Mouse (Mus musculus) right cerebral cortex, postnatal 36 days (tissue): ENCODE measurements around the gene Plxna2.

Experiments
- DNase-seq, 2 experiments: peaks; one replicate each; pipeline ENCODE4 v3.0.0; 2022; ENCODE audit warnings: low spot score in 2 of 2, mixed read lengths in 1 of 2

The Plxna2 gene

GRCm38 (mm10) chr1:194617918-194618317 lies at the start of gene Plxna2:
Plxna2 (plus strand) TSS chr1:194618218.
- no peak for DNase-seq

DNA sequence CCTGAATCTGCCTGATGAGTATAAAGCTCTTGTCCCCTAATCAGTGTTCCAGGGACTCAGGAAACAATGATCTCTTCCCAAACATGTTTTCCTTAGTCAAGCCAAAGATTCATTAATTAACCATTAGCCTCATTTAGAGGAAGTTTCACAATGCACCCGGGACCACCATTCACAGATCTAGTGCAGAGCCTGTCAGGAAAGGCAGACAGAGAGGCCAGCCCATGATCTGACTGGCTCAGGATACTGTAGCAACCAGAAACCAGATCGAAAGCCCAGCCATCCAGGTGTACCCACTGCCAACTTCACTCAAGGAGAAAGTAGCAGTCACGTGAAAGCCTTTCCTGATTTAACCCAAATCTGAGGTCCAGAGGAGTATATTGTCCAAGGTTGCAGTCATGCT lies 44.1 kb upstream of the Plxna2 start:
- DNase-seq = no peak

- DNase-seq = peak in 1 of 2 experiments; percentile 39
Measured at GRCm38 (mm10) chr1:194578270-194578669, 39.7 kb upstream of the Plxna2 start.

- no peak for DNase-seq
Measured at GRCm38 (mm10) chr1:194580539-194580938, 37.5 kb upstream of the Plxna2 start.

DNA sequence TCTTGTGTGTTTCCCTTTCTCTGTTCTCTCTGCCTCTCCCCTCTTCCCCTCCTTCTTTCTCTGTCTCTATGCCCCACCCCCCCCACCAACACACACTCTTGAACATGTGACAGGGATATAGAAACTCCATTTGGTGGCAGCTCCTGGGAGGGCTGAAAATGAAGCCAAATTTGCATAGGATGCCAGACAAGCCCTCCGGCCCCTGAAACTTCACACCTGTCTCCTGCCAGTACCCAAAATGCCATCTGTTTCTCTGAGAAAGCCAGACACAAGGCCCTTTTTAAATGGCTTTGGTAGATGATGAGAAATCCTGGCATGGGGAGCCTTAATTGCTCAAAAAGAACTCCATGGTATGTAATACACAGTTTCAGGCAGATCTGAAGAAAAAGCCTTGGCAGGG lies 31.3 kb upstream of the Plxna2 start:
- DNase-seq = peak in 1 of 2 experiments; percentile 8

- no peak for DNase-seq
Measured at GRCm38 (mm10) chr1:194587532-194587931, 30.5 kb upstream of the Plxna2 start.

- no peak for DNase-seq
Measured at GRCm38 (mm10) chr1:194587956-194588668, 29.9 kb upstream of the Plxna2 start.

- DNase-seq = peak in 1 of 2 experiments; percentile 7
Measured at GRCm38 (mm10) chr1:194588711-194589451, 29.1 kb upstream of the Plxna2 start.

DNA sequence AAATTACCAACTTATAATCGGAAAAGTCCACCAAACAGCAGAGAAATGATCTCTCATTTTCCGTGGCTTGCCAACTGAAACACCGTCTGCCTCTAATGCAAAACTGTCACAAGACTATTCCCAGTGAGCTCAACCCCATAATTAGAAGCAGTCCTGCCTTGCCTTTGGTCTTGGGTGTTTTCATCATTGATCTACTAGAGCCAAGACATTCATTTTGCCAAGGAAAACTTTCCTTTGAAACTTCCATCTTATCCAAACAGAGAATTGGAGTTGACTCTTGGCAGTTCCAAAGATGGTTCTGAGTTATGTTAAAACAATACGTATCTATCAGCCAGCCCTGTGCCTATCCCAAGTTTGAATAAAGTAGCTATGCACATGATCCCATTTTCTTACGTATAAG lies 24.9 kb upstream of the Plxna2 start:
- no peak for DNase-seq

DNA sequence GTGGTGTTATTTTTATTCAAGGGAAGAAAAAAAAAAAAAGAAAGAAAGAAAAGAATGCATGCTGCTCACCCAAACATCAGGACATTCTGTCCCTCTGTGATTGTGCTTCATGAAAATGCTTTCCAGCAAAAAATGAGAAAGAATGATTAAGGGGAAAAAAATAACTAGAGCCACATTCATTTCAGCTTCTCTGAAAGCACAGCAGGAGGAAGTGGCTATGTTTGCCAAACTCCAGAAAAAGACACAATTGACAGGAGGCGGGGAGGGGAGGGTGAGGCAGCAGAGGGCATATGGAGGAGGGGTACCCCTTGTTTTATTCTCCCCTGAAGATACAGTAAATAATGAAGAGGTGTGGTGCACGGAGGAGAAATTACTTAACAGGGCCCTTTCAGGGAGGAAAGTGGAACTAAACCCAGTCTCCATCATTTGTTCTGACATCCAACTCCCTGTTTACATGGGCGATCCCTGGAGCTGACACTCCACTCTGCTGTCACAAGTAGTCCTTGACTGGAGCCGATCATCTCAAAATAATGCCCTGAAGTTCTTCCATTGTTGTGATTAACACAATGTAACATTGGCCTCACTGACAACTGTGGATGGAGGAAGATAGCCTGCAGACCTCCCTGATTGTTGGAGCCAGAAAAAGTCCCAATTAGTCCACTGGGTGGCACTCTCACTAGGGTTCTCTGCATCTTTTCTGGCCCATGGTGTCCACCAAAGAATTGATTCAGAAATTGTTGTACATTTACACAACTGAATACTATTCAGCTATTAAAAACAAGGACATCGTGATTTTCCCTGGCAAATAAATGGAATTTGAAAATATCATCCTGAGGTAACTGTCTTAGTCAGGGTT lies 10.4 kb upstream of the Plxna2 start:
- DNase-seq = no peak

DNA sequence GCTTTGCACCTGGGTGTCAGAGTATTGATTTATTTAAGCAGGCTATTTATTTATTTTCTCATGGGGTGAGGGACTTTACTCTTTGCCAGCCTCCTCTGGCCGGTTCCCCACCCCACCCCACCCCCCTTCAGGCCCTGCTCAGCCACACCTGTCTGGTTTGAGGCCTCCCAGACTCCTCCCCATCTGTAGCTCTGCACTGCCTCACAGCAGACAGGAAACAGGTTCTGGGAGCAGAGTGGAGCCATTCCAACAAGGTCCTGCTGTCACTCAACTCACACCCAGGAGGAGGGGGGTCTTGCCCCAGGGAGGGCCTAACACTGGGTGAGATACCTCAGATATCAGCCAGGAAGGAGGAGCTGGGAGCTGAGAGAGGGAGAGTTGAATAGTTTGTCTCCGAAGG lies 7.5 kb upstream of the Plxna2 start:
- DNase-seq = no peak

DNA sequence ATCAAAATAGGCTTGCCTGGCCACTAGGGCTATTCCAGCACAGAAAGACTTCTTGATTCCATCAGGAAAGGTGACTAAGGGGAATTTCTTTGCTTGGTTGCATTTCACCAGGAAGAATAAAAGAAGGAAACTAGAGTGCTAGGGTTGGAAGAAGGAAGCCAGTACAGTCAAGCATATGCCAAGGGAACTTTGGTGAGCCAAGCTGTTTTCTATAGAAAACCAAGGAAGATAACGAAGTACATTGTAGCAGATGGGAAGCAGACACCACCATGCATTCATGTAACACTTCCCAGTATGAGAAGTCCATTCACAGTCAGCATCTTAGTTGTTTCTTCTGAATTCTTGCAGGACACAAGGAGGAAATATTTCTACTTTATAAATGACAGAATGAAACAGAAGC lies 5.4 kb upstream of the Plxna2 start:
- no peak for DNase-seq

DNA sequence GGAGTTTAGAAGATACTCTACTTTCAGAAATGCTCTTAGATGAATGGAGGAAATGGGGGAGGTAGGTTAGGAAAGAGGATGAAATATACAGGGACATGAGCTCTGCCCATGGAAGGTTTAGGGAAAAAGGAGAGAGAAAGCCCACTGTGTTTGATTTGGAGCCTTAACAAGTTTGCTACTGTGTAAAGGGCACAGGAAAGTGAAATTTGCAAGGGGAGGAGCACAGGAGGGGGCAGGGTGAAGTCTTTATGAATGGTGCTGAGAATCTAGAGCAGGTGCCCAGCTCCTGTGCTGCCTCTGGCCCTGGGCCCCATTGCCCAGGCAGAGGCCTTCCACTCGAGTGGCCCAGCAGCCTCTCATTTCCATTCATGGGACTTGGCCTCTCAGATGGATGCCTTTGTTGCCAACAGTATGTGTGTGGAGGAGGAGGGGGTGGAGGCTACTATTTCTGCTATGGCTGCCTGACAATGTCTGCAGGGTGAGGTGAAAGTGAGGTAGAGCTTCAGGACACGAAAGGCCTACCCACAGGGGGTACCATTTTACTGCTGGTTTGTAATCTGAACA lies 4.7 kb upstream of the Plxna2 start:
- no peak for DNase-seq

DNA sequence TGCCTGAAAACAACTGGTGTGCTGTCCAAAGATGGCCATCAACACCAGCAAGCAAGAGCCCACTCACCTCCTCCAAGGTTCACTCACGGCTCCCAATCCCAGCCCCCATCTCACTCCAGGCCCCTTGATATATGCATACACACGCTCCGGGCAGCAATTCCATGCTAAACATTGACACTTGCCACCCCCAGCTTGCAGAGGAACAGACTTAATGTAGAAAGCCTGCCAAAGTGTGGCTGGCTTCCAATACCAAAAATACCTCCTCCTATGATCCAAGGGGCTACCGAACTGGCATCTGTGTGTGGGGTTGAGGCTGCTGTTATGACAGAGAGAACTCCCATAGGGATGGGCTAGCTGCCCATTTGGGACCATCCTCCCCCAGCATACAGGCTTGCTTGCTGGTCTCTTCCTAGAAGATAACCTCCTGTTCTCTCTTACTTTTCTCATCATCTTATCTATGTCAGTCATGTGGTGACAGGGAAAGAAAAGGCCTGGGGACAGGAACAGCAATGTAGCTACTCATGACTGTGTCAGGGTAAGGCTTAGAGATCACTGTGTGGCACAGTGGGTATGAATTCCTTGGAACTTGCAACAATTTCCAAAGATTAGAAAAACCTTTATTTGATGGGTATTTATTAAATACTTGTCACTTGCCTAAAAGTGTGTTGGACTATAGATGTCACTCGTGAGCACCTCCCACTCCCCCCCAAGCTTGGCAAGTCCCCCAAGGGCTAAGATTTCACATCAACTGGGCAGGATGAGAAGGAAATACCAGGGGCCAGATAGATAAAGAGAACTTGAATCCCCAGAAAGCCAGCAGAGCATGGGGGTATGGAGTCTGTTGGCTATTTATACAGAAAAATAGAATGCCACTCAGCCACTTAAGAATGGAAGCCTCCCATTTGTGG lies 3.8 kb upstream of the Plxna2 start:
- peak in 1 of 2 experiments; percentile 74 for DNase-seq

DNA sequence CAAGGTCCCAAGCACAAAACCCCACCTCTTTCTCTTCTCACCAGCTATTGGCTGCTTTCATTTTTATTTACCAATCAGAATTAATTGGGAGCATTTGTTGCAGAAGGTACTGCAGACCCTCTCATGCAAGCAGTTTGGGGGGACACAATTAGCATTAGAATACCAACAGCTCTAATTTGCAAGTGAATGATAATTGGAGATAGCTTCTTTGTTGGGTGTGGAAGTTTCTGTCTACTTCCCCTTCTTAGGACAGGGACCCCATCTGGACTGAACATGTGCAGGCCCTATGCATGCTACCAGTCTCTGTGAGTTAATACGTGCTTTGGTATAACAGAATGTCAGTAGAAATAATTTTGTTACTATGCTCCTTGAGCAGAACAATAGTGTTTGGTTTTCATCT lies 1.9 kb upstream of the Plxna2 start:
- no peak for DNase-seq

DNA sequence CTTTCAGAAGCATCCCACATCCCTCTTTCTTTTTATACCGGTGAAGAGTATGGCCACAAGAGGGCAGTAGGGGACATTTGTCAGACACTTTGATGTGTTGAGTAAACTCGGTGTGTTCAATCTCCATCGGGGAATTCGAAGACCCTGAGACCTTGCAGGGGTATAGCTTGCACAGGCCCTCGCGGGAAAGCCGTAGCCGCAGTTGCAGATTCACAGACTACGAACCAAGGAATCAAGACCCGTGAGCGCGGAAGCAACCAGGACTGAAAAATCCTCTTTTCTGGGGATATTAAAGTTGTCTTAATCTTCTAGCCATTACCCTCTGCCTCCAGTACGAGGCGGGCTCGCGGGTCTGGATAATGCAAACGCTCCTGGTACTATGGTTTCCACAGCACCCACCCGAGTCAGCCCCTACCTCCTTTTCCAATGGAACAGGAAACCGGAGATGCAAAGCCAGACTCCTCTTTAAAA lies 858 bp downstream of the Plxna2 start:
- DNase-seq = peak in 1 of 2 experiments; percentile 66

GRCm38 (mm10) chr1:194619353-194620244 lies 1.6 kb downstream of the Plxna2 start:
- DNase-seq = peak; percentile 90 to 92

- peak in 1 of 2 experiments; percentile 52 for DNase-seq
Measured at GRCm38 (mm10) chr1:194620245-194620991, 2.4 kb downstream of the Plxna2 start.

DNA sequence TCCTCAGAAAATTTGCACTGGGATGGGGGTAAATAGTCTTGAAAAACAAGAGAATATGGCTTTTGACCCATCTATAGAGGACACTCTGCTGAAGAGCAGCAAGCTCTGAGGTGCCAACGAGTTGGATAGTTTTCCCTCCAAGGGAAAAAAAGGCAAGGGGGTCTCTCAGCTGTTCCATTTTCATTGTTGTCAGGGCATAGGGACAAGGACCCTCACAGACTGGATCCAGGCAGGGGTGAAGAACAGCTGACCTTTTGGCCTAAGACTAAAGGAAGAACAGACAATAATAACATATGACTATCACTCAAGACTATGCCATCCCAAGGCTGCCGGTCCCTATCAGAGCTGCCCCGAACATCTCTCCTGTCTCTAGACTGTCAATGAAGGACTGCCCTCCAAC lies 4.2 kb downstream of the Plxna2 start:
- no peak for DNase-seq
